21 mouse cellular contexts compared by ENCODE assay signal in genomic region chr5:102261621-102262020, GRCm38 (mm10).
DNase-seq lines count a peak whose midpoint lies in the region; ATAC-seq and TF ChIP-seq lines count a peak whose summit lies in the region.
"Had no signal": no experiment of that assay in that cellular context is flagged by ENCODE, and none has a peak within 500 bp of the region (broad histone marks: within the 10 kb centered on the region; RNA-seq: fewer than 3 reads in every experiment).

No protein-coding gene starts in this region.

- H3K9ac ChIP-seq in embryonic facial prominence, embryonic 14.5 days (ENCODE audit: low read depth, low read length): no peak overlapping the region
- no peak overlapping the region for H3K9ac ChIP-seq in liver, embryonic 11.5 days (ENCODE audit: low read depth, low read length)
- no peak overlapping the region for H3K9ac ChIP-seq in stomach, postnatal 0 days (ENCODE audit: low read length)
- H3K9ac ChIP-seq: embryonic facial prominence, embryonic 12.5 days; forebrain, embryonic 13.5 days; forebrain, postnatal 0 days; hindbrain, embryonic 13.5 days had no signal

- peaks cover 3% of the 10 kb centered on the region; the same call in 1 of the 2 replicates for H3K4me1 ChIP-seq in embryonic facial prominence, embryonic 14.5 days (ENCODE audit: control insufficient read depth, insufficient read depth, low read length)
- H3K4me1 ChIP-seq in liver, embryonic 11.5 days (replicated peaks; ENCODE audit: control insufficient read depth, insufficient read depth, low read length): no peaks in the 10 kb centered on the region
- H3K4me1 ChIP-seq in stomach, postnatal 0 days (replicated peaks; ENCODE audit: control insufficient read depth, insufficient read depth): no peaks in the 10 kb centered on the region
- H3K4me1 ChIP-seq: hindbrain, embryonic 13.5 days had no signal

- DNase-seq in ovary, adult 18-20 months (ENCODE audit: low spot score): peak; percentile 18
- DNase-seq in ovary, postnatal 36 days (ENCODE audit: low spot score): no peak
- DNase-seq in adrenal gland, adult 2 months: peak; percentile 76
- DNase-seq in adrenal gland, postnatal 25 days: peak; percentile 56
- peak; percentile 30 for DNase-seq in embryonic facial prominence, embryonic 14.5 days (ENCODE audit: low spot score)
- no peak for DNase-seq in liver, embryonic 11.5 days (ENCODE audit: low spot score)
- no peak for DNase-seq in stomach, postnatal 0 days (ENCODE audit: low spot score)
- DNase-seq: cerebellum, adult 2 months; cerebellum, postnatal 14 days; embryo, embryonic 11 days; forebrain, postnatal 0 days; gastrocnemius, postnatal 25 days; heart, postnatal 10 days; kidney, adult 11 months had no signal

- no peak overlapping the region for H3K4me2 ChIP-seq in embryonic facial prominence, embryonic 14.5 days (ENCODE audit: low read depth, low read length)
- no peak overlapping the region for H3K4me2 ChIP-seq in liver, embryonic 11.5 days
- no peak overlapping the region for H3K4me2 ChIP-seq in stomach, postnatal 0 days (replicated peaks; ENCODE audit: low read depth)
- H3K4me2 ChIP-seq: embryonic facial prominence, embryonic 12.5 days; forebrain, embryonic 13.5 days; hindbrain, embryonic 13.5 days had no signal

- 71% methylated on average over 5 of the region's 5 CpGs for WGBS in embryonic facial prominence, embryonic 14.5 days
- 73% methylated on average over 5 of the region's 5 CpGs for WGBS in liver, embryonic 11.5 days
- 71% methylated on average over 5 of the region's 5 CpGs for WGBS in stomach, postnatal 0 days

- ATAC-seq in embryonic facial prominence, embryonic 14.5 days (ENCODE audit: low read depth): no peak
- no peak for ATAC-seq in liver, embryonic 11.5 days (replicated peaks; ENCODE audit: low FRiP score)
- ATAC-seq in stomach, postnatal 0 days (ENCODE audit: low FRiP score, low TSS enrichment): no peak
- ATAC-seq: activated CD4-positive, CD25-positive, alpha-beta regulatory T cell, adult 4 months; forebrain, embryonic 13.5 days; forebrain, postnatal 0 days; hindbrain, postnatal 0 days; Patski had no signal

- H3K4me3 ChIP-seq in embryonic facial prominence, embryonic 14.5 days (ENCODE audit: low read depth, low read length): no peak overlapping the region
- no peak overlapping the region for H3K4me3 ChIP-seq in liver, embryonic 11.5 days (ENCODE audit: low read depth, low read length)
- no peak overlapping the region for H3K4me3 ChIP-seq in stomach, postnatal 0 days (ENCODE audit: low read depth, low read length)
- H3K4me3 ChIP-seq: embryonic facial prominence, embryonic 12.5 days; forebrain, embryonic 13.5 days; hindbrain, embryonic 13.5 days had no signal

- no peaks in the 10 kb centered on the region for H3K36me3 ChIP-seq in embryonic facial prominence, embryonic 14.5 days (ENCODE audit: control insufficient read depth, insufficient read depth, low read length)
- H3K36me3 ChIP-seq in liver, embryonic 11.5 days (ENCODE audit: control insufficient read depth, insufficient read depth, low read length): no peaks in the 10 kb centered on the region
- no peaks in the 10 kb centered on the region for H3K36me3 ChIP-seq in stomach, postnatal 0 days (ENCODE audit: control insufficient read depth, insufficient read depth, low read length)
- H3K36me3 ChIP-seq: embryonic facial prominence, embryonic 12.5 days; hindbrain, embryonic 13.5 days had no signal

- no peaks in the 10 kb centered on the region for H3K9me3 ChIP-seq in embryonic facial prominence, embryonic 14.5 days (ENCODE audit: control insufficient read depth, low read length)
- H3K9me3 ChIP-seq in liver, embryonic 11.5 days (ENCODE audit: control insufficient read depth, low read length): no peaks in the 10 kb centered on the region
- no peaks in the 10 kb centered on the region for H3K9me3 ChIP-seq in stomach, postnatal 0 days (ENCODE audit: control insufficient read depth, low read length)
- H3K9me3 ChIP-seq: embryonic facial prominence, embryonic 12.5 days; forebrain, embryonic 13.5 days; hindbrain, embryonic 13.5 days had no signal

- no peak for TF ChIP-seq CTCF in stomach, postnatal 0 days (IDR thresholded peaks at IDR 0.05; ENCODE audit: low read depth)

- no peak for TF ChIP-seq EP300 in stomach, postnatal 0 days (optimal IDR thresholded peaks at IDR 0.05)

- no peaks in the 10 kb centered on the region for H3K27me3 ChIP-seq in embryonic facial prominence, embryonic 14.5 days (replicated peaks; ENCODE audit: control insufficient read depth, insufficient read depth, low read length)
- no peaks in the 10 kb centered on the region for H3K27me3 ChIP-seq in liver, embryonic 11.5 days (replicated peaks; ENCODE audit: control insufficient read depth, insufficient read depth, low read length)
- H3K27me3 ChIP-seq in stomach, postnatal 0 days (ENCODE audit: control insufficient read depth, insufficient read depth, low read length): no peaks in the 10 kb centered on the region
- H3K27me3 ChIP-seq: CH12.LX; embryonic facial prominence, embryonic 12.5 days; forebrain, embryonic 13.5 days; hindbrain, embryonic 13.5 days had no signal

- H3K27ac ChIP-seq in embryonic facial prominence, embryonic 14.5 days (replicated peaks; ENCODE audit: low read depth, low read length): no peak overlapping the region
- no peak overlapping the region for H3K27ac ChIP-seq in liver, embryonic 11.5 days (ENCODE audit: low read depth, low read length)
- H3K27ac ChIP-seq in stomach, postnatal 0 days (replicated peaks): no peak overlapping the region
- H3K27ac ChIP-seq: embryonic facial prominence, embryonic 12.5 days; forebrain, embryonic 13.5 days; hindbrain, embryonic 13.5 days; hindbrain, postnatal 0 days had no signal

Comparison
In these comparisons a context has a peak if more than half of its experiments do, and no peak if none do; other contexts are left out.
1. DNase-seq: peak in ovary, adult 18-20 months (single experiment), adrenal gland, adult 2 months (single experiment), adrenal gland, postnatal 25 days (single experiment) and embryonic facial prominence, embryonic 14.5 days (single experiment); none in ovary, postnatal 36 days (single experiment), liver, embryonic 11.5 days (single experiment) and stomach, postnatal 0 days (single experiment).